Mouse (Mus musculus): ENCODE measurements around the gene Snd1. TPM values are rescaled to one million over a fixed set of nuclear protein-coding genes. Genes with fewer than 3 reads are reported as not detected.

The Snd1 gene
- 140 and 153 TPM in 2 replicates for total RNA-seq (2014; fragmentation: Nextera tagmentation)
- 97.4 and 108 TPM in 2 replicates for total RNA-seq (2017)
- polyA plus RNA-seq (2012) = 95.1 and 109 TPM in 2 replicates

GRCm38 (mm10) chr6:28474839-28475238 is at the start of gene Snd1:
Gene Snd1 (plus strand): TSS chr6:28475139.
- H3K4me1 ChIP-seq (ENCODE audit: insufficient read depth, low read depth, low read length) = peaks cover 11% of the 10 kb centered on the region; the same call in 1 of the 2 replicates
- ATAC-seq (ENCODE audit: extremely low read depth, insufficient number of reproducible peaks, low FRiP score, poor library complexity, severe bottlenecking) (no peak), DNase-seq (ENCODE audit: low spot score) (no peak)
- no peak for TF ChIP-seq GATA1 (IDR thresholded peaks at IDR 0.05; ENCODE audit: borderline replicate concordance, low read length)
- TF ChIP-seq TAL1 (conservative IDR thresholded peaks at IDR 0.05; ENCODE audit: low read depth, low read length) = no peak
- TF ChIP-seq CTCF (IDR thresholded peaks at IDR 0.05; ENCODE audit: low read depth, low read length) = no peak
- no peak for TF ChIP-seq GATA2 (IDR thresholded peaks at IDR 0.05; ENCODE audit: borderline replicate concordance, low read depth, low read length)
- no peak for TF ChIP-seq POLR2AphosphoS5 (IDR thresholded peaks at IDR 0.05; ENCODE audit: insufficient replicate concordance, low read depth, low read length)
- H3K4me3 ChIP-seq (ENCODE audit: low read depth, low read length) = no peak within 1 kb of the TSS
- peaks cover 25% of the 10 kb centered on the region for H3K27me3 ChIP-seq (ENCODE audit: insufficient read depth, low read length)
- H3K36me3 ChIP-seq (replicated peaks) = no peaks in the 10 kb centered on the region
- no peaks in the 10 kb centered on the region for H3K9me3 ChIP-seq (replicated peaks)

- ATAC-seq (ENCODE audit: extremely low read depth, insufficient number of reproducible peaks, low FRiP score, poor library complexity, severe bottlenecking) = no peak
- no peak within 1 kb of the TSS for H3K4me3 ChIP-seq (ENCODE audit: low read depth, low read length)
- H3K9me3 ChIP-seq (replicated peaks) = no peaks in the 10 kb centered on the region
- TF ChIP-seq TAL1 (conservative IDR thresholded peaks at IDR 0.05; ENCODE audit: low read depth, low read length) = no peak
- no peak for TF ChIP-seq POLR2AphosphoS5 (IDR thresholded peaks at IDR 0.05; ENCODE audit: insufficient replicate concordance, low read depth, low read length)
- TF ChIP-seq CTCF (IDR thresholded peaks at IDR 0.05; ENCODE audit: low read depth, low read length) = no peak
- no peak for TF ChIP-seq GATA1 (IDR thresholded peaks at IDR 0.05; ENCODE audit: borderline replicate concordance, low read length)
- no peak for TF ChIP-seq GATA2 (IDR thresholded peaks at IDR 0.05; ENCODE audit: borderline replicate concordance, low read depth, low read length)
- no peak for DNase-seq (ENCODE audit: low spot score)
- H3K4me1 ChIP-seq (ENCODE audit: insufficient read depth, low read depth, low read length) = peaks cover 27% of the 10 kb centered on the region
- H3K36me3 ChIP-seq (replicated peaks) = peaks cover 34% of the 10 kb centered on the region
- 0 out of 2 replicates have a peak, but pooled peaks cover 5% of the 10 kb centered on the region for H3K27me3 ChIP-seq (ENCODE audit: insufficient read depth, low read length)
These were observed 47.7 kb upstream of the Snd1 start, which contains the start of gene Fscn3 for GRCm38 (mm10) chr6:28427096-28427839. Gene Fscn3 (plus strand): TSS chr6:28427789.

GRCm38 (mm10) chr6:28428290-28428689 is 46.6 kb upstream of the Snd1 start, which contains the start of gene Gcc1:
Gene Gcc1 (minus strand): TSS chr6:28428390.
- Histone ChIP-seq H3K4me1 (ENCODE audit: insufficient read depth, low read depth, low read length) (peaks cover 19% of the 10 kb centered on the region), H3K4me3 (ENCODE audit: low read depth, low read length) (no peak within 1 kb of the TSS), H3K27me3 (ENCODE audit: insufficient read depth, low read length) (peaks cover 8% of the 10 kb centered on the region; the same call in 1 of the 2 replicates), H3K36me3 (replicated peaks) (peaks cover 34% of the 10 kb centered on the region), H3K9me3 (replicated peaks) (no peaks in the 10 kb centered on the region)
- DNase-seq (ENCODE audit: low spot score) = no peak
- TF ChIP-seq GATA1 (IDR thresholded peaks at IDR 0.05; ENCODE audit: borderline replicate concordance, low read length) (no peak), CTCF (IDR thresholded peaks at IDR 0.05; ENCODE audit: low read depth, low read length) (no peak), POLR2AphosphoS5 (IDR thresholded peaks at IDR 0.05; ENCODE audit: insufficient replicate concordance, low read depth, low read length) (no peak)
- ATAC-seq (ENCODE audit: extremely low read depth, insufficient number of reproducible peaks, low FRiP score, poor library complexity, severe bottlenecking) = no peak

DNA sequence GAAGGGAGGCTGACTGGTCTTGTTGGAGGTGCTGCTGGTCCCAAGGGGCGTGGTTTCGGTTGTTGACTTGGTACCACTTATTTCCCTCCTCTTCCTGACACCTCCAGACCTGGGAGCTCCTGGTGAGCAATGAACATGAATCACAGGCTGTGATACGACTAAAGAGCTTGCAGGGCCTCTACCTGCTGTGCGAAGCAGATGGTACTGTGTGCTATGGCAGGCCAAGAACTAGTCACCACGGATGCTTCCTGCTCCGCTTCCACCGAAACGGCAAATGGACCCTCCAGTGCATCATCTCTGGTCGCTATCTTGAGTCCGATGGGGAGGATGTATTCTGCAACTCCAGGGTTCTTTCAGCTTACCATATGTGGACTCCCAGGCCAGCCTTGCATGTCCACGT is 45.1 kb upstream of the Snd1 start:
- Histone ChIP-seq H3K9me3 (replicated peaks) (no peaks in the 10 kb centered on the region), H3K4me1 (ENCODE audit: insufficient read depth, low read depth, low read length) (peaks cover 8% of the 10 kb centered on the region), H3K27me3 (ENCODE audit: insufficient read depth, low read length) (peaks cover 13% of the 10 kb centered on the region), H3K4me3 (ENCODE audit: low read depth, low read length) (no peak overlapping the region), H3K36me3 (replicated peaks) (peaks cover 28% of the 10 kb centered on the region)
- TF ChIP-seq TAL1 (conservative IDR thresholded peaks at IDR 0.05; ENCODE audit: low read depth, low read length) (no peak), POLR2AphosphoS5 (IDR thresholded peaks at IDR 0.05; ENCODE audit: insufficient replicate concordance, low read depth, low read length) (no peak), GATA1 (IDR thresholded peaks at IDR 0.05; ENCODE audit: borderline replicate concordance, low read length) (no peak), CTCF (IDR thresholded peaks at IDR 0.05; ENCODE audit: low read depth, low read length) (no peak), GATA2 (IDR thresholded peaks at IDR 0.05; ENCODE audit: borderline replicate concordance, low read depth, low read length) (no peak)
- ATAC-seq (ENCODE audit: extremely low read depth, insufficient number of reproducible peaks, low FRiP score, poor library complexity, severe bottlenecking) (no peak), DNase-seq (ENCODE audit: low spot score) (no peak)

GRCm38 (mm10) chr6:28430795-28431537 is 44.0 kb upstream of the Snd1 start:
- ATAC-seq (ENCODE audit: extremely low read depth, insufficient number of reproducible peaks, low FRiP score, poor library complexity, severe bottlenecking) (no peak), DNase-seq (ENCODE audit: low spot score) (no peak)
- Histone ChIP-seq H3K9me3 (replicated peaks) (no peaks in the 10 kb centered on the region), H3K36me3 (replicated peaks) (peaks cover 18% of the 10 kb centered on the region), H3K4me1 (ENCODE audit: insufficient read depth, low read depth, low read length) (peaks cover 4% of the 10 kb centered on the region; the same call in 1 of the 2 replicates), H3K27me3 (ENCODE audit: insufficient read depth, low read length) (peaks cover 22% of the 10 kb centered on the region), H3K4me3 (ENCODE audit: low read depth, low read length) (no peak overlapping the region)
- TF ChIP-seq CTCF (IDR thresholded peaks at IDR 0.05; ENCODE audit: low read depth, low read length) = no peak
- TF ChIP-seq POLR2AphosphoS5 (IDR thresholded peaks at IDR 0.05; ENCODE audit: insufficient replicate concordance, low read depth, low read length) = no peak
- TF ChIP-seq GATA2 (IDR thresholded peaks at IDR 0.05; ENCODE audit: borderline replicate concordance, low read depth, low read length) = no peak
- TF ChIP-seq TAL1 (conservative IDR thresholded peaks at IDR 0.05; ENCODE audit: low read depth, low read length) = no peak
- no peak for TF ChIP-seq GATA1 (IDR thresholded peaks at IDR 0.05; ENCODE audit: borderline replicate concordance, low read length)

GRCm38 (mm10) chr6:28431538-28431855 is 43.4 kb upstream of the Snd1 start:
- DNase-seq (ENCODE audit: low spot score) = no peak
- H3K27me3 ChIP-seq (ENCODE audit: insufficient read depth, low read length) = peaks cover 22% of the 10 kb centered on the region
- H3K4me1 ChIP-seq (ENCODE audit: insufficient read depth, low read depth, low read length) = peaks cover 4% of the 10 kb centered on the region; the same call in 1 of the 2 replicates
- no peak overlapping the region for H3K4me3 ChIP-seq (ENCODE audit: low read depth, low read length)
- ATAC-seq (ENCODE audit: extremely low read depth, insufficient number of reproducible peaks, low FRiP score, poor library complexity, severe bottlenecking) = no peak
- H3K9me3 ChIP-seq (replicated peaks) = no peaks in the 10 kb centered on the region
- peaks cover 13% of the 10 kb centered on the region for H3K36me3 ChIP-seq (replicated peaks)
- TF ChIP-seq POLR2AphosphoS5 (IDR thresholded peaks at IDR 0.05; ENCODE audit: insufficient replicate concordance, low read depth, low read length) = no peak
- no peak for TF ChIP-seq GATA2 (IDR thresholded peaks at IDR 0.05; ENCODE audit: borderline replicate concordance, low read depth, low read length)
- no peak for TF ChIP-seq CTCF (IDR thresholded peaks at IDR 0.05; ENCODE audit: low read depth, low read length)
- no peak for TF ChIP-seq TAL1 (conservative IDR thresholded peaks at IDR 0.05; ENCODE audit: low read depth, low read length)
- no peak for TF ChIP-seq GATA1 (IDR thresholded peaks at IDR 0.05; ENCODE audit: borderline replicate concordance, low read length)

Data from G1E (cell line).